Mouse (Mus musculus): ENCODE measurements at regions not wholly inside any gene's neighbourhood (a gene's known extent, or its start where the extent isn't known, plus 50 kb on each side); places are given as distances from the start of the nearest gene placed in this dataset.

GRCm38 (mm10) chr10:42117523-42117922, 99.3 kb upstream of the Armc2 start:
- no peak overlapping the region for H3K4me3 ChIP-seq (ENCODE audit: low read depth, low read length)
- no peak overlapping the region for H3K4me2 ChIP-seq (ENCODE audit: low read depth)
- 88% methylated on average over 5 of the region's 5 CpGs for WGBS

GRCm38 (mm10) chr10:42115920-42116298, 97.7 kb upstream of the Armc2 start:
- Histone ChIP-seq H3K36me3 (ENCODE audit: control insufficient read depth, insufficient read depth, low read length) (no peaks in the 10 kb centered on the region), H3K4me1 (ENCODE audit: control insufficient read depth, insufficient read depth, low read length) (no peaks in the 10 kb centered on the region), H3K4me2 (ENCODE audit: low read depth) (no peak overlapping the region), H3K9me3 (ENCODE audit: control insufficient read depth, low read length) (no peaks in the 10 kb centered on the region), H3K27me3 (ENCODE audit: control insufficient read depth, insufficient read depth, low read length) (no peaks in the 10 kb centered on the region), H3K4me3 (ENCODE audit: low read depth, low read length) (no peak overlapping the region), H3K27ac (ENCODE audit: low read depth, low read length) (no peak overlapping the region), H3K9ac (ENCODE audit: low read length) (no peak overlapping the region)
- WGBS: 93% methylated on average over 4 of the region's 4 CpGs
- ATAC-seq (ENCODE audit: insufficient read depth, low FRiP score, low TSS enrichment) (no peak), DNase-seq (ENCODE audit: low spot score) (no peak)

More at GRCm38 (mm10) chr10:42117523-42117922, 99.3 kb upstream of the Armc2 start:
- DNase-seq (ENCODE audit: low spot score): no peak
- H3K9ac ChIP-seq (ENCODE audit: low read length): no peak overlapping the region
- ATAC-seq (ENCODE audit: insufficient read depth, low FRiP score, low TSS enrichment): no peak
- H3K27me3 ChIP-seq (ENCODE audit: control insufficient read depth, insufficient read depth, low read length): no peaks in the 10 kb centered on the region
- no peaks in the 10 kb centered on the region for H3K36me3 ChIP-seq (ENCODE audit: control insufficient read depth, insufficient read depth, low read length)
- no peak overlapping the region for H3K27ac ChIP-seq (ENCODE audit: low read depth, low read length)
- H3K4me1 ChIP-seq (ENCODE audit: control insufficient read depth, insufficient read depth, low read length): no peaks in the 10 kb centered on the region
- no peaks in the 10 kb centered on the region for H3K9me3 ChIP-seq (ENCODE audit: control insufficient read depth, low read length)

DNA sequence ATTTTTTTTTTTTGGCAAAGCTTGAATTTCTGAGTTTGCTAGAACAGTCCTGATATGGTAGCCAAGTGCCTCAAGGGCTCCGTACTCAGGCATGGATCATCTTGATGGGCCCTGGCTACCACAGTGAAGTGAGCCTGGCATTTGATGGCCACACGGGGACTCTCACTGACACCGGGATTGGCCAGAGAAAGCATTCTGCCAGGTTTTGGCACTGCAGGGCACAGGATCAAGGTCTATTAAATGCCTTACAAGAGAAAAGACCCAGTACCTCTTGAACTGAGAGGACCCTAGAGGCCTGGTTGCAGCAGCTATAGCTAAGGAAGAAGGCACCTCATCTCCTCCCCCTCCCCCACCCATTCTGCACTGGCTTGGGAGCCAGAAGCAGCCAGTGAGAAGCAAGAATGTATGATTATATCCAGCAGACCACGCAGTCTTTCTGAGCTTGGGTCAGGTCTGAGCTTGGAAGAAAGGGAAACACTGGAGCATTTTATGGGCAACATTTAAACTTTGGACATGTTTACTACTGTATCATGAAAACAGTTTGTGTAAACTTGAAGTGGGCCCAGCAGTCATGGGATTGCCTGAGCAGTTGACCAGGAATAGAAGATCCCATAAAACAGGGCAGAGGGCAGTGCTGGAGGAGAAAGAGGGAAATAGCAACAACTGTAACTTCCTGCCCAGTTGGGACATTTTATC, 97.1 kb upstream of the Armc2 start:
- DNase-seq (ENCODE audit: low spot score) (no peak), ATAC-seq (ENCODE audit: insufficient read depth, low FRiP score, low TSS enrichment) (no peak)
- H3K9ac ChIP-seq (ENCODE audit: low read length): no peak overlapping the region
- no peaks in the 10 kb centered on the region for H3K4me1 ChIP-seq (ENCODE audit: control insufficient read depth, insufficient read depth, low read length)
- no peak overlapping the region for H3K4me2 ChIP-seq (ENCODE audit: low read depth)
- H3K4me3 ChIP-seq (ENCODE audit: low read depth, low read length): no peak overlapping the region
- 89% methylated on average over 4 of the region's 4 CpGs for WGBS
- H3K36me3 ChIP-seq (ENCODE audit: control insufficient read depth, insufficient read depth, low read length): no peaks in the 10 kb centered on the region
- H3K27ac ChIP-seq (ENCODE audit: low read depth, low read length): no peak overlapping the region
- H3K27me3 ChIP-seq (ENCODE audit: control insufficient read depth, insufficient read depth, low read length): no peaks in the 10 kb centered on the region
- H3K9me3 ChIP-seq (ENCODE audit: control insufficient read depth, low read length): no peaks in the 10 kb centered on the region

- Histone ChIP-seq H3K4me3 (ENCODE audit: low read depth, low read length) (no peak overlapping the region), H3K4me2 (ENCODE audit: low read depth) (no peak overlapping the region), H3K9ac (ENCODE audit: low read length) (no peak overlapping the region), H3K36me3 (ENCODE audit: control insufficient read depth, insufficient read depth, low read length) (no peaks in the 10 kb centered on the region), H3K9me3 (ENCODE audit: control insufficient read depth, low read length) (no peaks in the 10 kb centered on the region), H3K27me3 (ENCODE audit: control insufficient read depth, insufficient read depth, low read length) (no peaks in the 10 kb centered on the region), H3K27ac (ENCODE audit: low read depth, low read length) (no peak overlapping the region), H3K4me1 (ENCODE audit: control insufficient read depth, insufficient read depth, low read length) (no peaks in the 10 kb centered on the region)
- DNase-seq (ENCODE audit: low spot score): no peak
- WGBS: 71% methylated on average over 7 of the region's 7 CpGs
- no peak for ATAC-seq (ENCODE audit: insufficient read depth, low FRiP score, low TSS enrichment)
Observed at GRCm38 (mm10) chr10:42110704-42111103, 92.5 kb upstream of the Armc2 start.

- no peak overlapping the region for H3K9ac ChIP-seq (ENCODE audit: low read length)
- no peak overlapping the region for H3K4me2 ChIP-seq (ENCODE audit: low read depth)
- H3K4me1 ChIP-seq (ENCODE audit: control insufficient read depth, insufficient read depth, low read length): no peaks in the 10 kb centered on the region
- ATAC-seq (ENCODE audit: insufficient read depth, low FRiP score, low TSS enrichment) (no peak), DNase-seq (ENCODE audit: low spot score) (no peak)
- H3K27me3 ChIP-seq (ENCODE audit: control insufficient read depth, insufficient read depth, low read length): no peaks in the 10 kb centered on the region
- 47% methylated on average over 8 of the region's 8 CpGs for WGBS
- H3K4me3 ChIP-seq (ENCODE audit: low read depth, low read length): no peak overlapping the region
- no peaks in the 10 kb centered on the region for H3K9me3 ChIP-seq (ENCODE audit: control insufficient read depth, low read length)
- no peaks in the 10 kb centered on the region for H3K36me3 ChIP-seq (ENCODE audit: control insufficient read depth, insufficient read depth, low read length)
- H3K27ac ChIP-seq (ENCODE audit: low read depth, low read length): no peak overlapping the region
Observed at GRCm38 (mm10) chr10:42108294-42109014, 90.2 kb upstream of the Armc2 start.

DNA sequence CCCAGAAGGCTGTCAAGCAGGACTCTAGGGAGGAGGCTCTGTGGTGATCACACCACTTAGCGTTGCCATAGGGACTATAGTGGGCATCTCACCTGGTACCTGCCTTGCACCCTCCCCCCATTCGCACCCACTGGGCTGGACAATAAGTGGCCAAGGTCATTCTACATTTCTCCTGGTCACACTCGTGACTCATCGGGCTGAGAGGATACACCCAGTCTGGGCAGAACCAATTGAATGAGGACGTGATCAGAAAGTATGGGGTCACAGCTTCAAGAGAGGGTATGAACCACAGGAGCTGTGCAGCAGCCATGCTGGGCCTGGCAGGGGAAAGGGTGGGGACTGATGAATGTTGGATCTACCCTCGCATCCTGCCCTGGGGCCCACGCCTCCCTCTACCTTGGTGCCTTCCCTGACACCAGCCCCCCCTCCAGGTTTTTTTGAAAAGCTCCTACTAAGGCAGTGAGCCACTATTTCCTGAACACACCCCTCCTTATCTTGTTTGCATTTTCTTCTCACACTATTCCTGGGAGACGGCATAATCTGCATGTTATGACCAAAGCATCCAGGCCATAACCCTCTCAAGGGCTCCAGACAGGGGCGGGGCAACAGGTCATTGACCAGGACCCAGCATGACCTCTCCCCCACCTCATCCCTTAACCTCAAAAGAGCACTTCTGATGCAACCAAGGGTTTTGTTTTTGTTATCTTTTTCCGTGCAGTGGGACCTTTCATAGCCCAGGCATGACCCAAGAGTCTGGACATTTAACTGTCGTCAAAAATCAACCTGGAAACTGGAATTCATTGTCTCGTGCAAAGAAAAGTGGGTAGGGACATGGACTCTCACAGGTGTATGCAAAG, 89.4 kb upstream of the Armc2 start:
- H3K9me3 ChIP-seq (ENCODE audit: control insufficient read depth, low read length): no peaks in the 10 kb centered on the region
- WGBS: 67% methylated on average over 12 of the region's 12 CpGs
- H3K4me3 ChIP-seq (ENCODE audit: low read depth, low read length): no peak overlapping the region
- H3K27me3 ChIP-seq (ENCODE audit: control insufficient read depth, insufficient read depth, low read length): no peaks in the 10 kb centered on the region
- no peaks in the 10 kb centered on the region for H3K4me1 ChIP-seq (ENCODE audit: control insufficient read depth, insufficient read depth, low read length)
- no peaks in the 10 kb centered on the region for H3K36me3 ChIP-seq (ENCODE audit: control insufficient read depth, insufficient read depth, low read length)
- H3K27ac ChIP-seq (ENCODE audit: low read depth, low read length): no peak overlapping the region
- no peak for ATAC-seq (ENCODE audit: insufficient read depth, low FRiP score, low TSS enrichment)
- no peak overlapping the region for H3K4me2 ChIP-seq (ENCODE audit: low read depth)
- no peak for DNase-seq (ENCODE audit: low spot score)
- no peak overlapping the region for H3K9ac ChIP-seq (ENCODE audit: low read length)

- no peaks in the 10 kb centered on the region for H3K4me1 ChIP-seq (ENCODE audit: control insufficient read depth, insufficient read depth, low read length)
- H3K9me3 ChIP-seq (ENCODE audit: control insufficient read depth, low read length): no peaks in the 10 kb centered on the region
- no peak overlapping the region for H3K4me3 ChIP-seq (ENCODE audit: low read depth, low read length)
- H3K4me2 ChIP-seq (ENCODE audit: low read depth): no peak overlapping the region
- WGBS: 92% methylated on average over 9 of the region's 9 CpGs
- no peaks in the 10 kb centered on the region for H3K36me3 ChIP-seq (ENCODE audit: control insufficient read depth, insufficient read depth, low read length)
- DNase-seq (ENCODE audit: low spot score) (no peak), ATAC-seq (ENCODE audit: insufficient read depth, low FRiP score, low TSS enrichment) (no peak)
- H3K27ac ChIP-seq (ENCODE audit: low read depth, low read length): no peak overlapping the region
- no peaks in the 10 kb centered on the region for H3K27me3 ChIP-seq (ENCODE audit: control insufficient read depth, insufficient read depth, low read length)
- H3K9ac ChIP-seq (ENCODE audit: low read length): no peak overlapping the region
Observed at GRCm38 (mm10) chr10:42106611-42107010, 88.4 kb upstream of the Armc2 start.

DNA sequence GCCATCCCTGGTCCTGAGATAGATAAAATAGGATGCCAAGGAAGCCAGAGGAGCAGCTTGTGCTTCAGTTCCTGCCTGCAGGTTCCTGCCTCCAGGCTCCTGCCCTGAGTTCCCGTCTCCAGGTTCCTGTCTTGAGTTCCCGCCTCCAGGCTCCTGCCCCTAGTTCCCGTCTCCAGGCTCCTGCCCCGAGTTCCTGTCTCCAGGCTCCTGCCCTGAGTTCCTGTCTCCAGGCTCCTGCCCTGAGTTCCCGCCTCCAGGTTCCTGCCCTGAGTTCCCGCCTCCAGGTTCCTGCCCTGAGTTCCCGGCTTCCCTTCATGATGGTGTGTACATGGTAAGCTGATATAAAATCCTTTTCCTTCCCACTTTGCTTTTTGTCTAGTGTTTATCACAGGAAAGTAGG, 86.8 kb upstream of the Armc2 start:
- no peak for DNase-seq (ENCODE audit: low spot score)
- Histone ChIP-seq H3K27me3 (ENCODE audit: control insufficient read depth, insufficient read depth, low read length) (no peaks in the 10 kb centered on the region), H3K4me1 (ENCODE audit: control insufficient read depth, insufficient read depth, low read length) (no peaks in the 10 kb centered on the region), H3K27ac (ENCODE audit: low read depth, low read length) (no peak overlapping the region), H3K36me3 (ENCODE audit: control insufficient read depth, insufficient read depth, low read length) (no peaks in the 10 kb centered on the region), H3K4me3 (ENCODE audit: low read depth, low read length) (no peak overlapping the region), H3K4me2 (ENCODE audit: low read depth) (no peak overlapping the region), H3K9ac (ENCODE audit: low read length) (no peak overlapping the region), H3K9me3 (ENCODE audit: control insufficient read depth, low read length) (no peaks in the 10 kb centered on the region)
- 90% methylated on average over 7 of the region's 7 CpGs for WGBS
- no peak for ATAC-seq (ENCODE audit: insufficient read depth, low FRiP score, low TSS enrichment)
